Mouse (Mus musculus) myocyte (in vitro differentiated cells): Measurements from ENCODE around the gene Scaf11. TPM values are rescaled to one million over a fixed set of nuclear protein-coding genes. Genes with fewer than 3 reads are reported as not detected.
A peak's percentile ranks its signal among the peaks of the same experiment; 100 is the strongest.

Experiments used
- H3K27me3 ChIP-seq: one replicate; pipeline ENCODE4 v1.6.1; 2011; ENCODE audit not compliant: control insufficient read depth, insufficient read depth, insufficient read length
- H3K36me3 ChIP-seq: one replicate; pipeline ENCODE4 v1.6.1; 2011; ENCODE audit not compliant: control insufficient read depth, insufficient read depth
- H3K4me2 ChIP-seq: one replicate; pipeline ENCODE4 v1.6.1; 2011; ENCODE audit warnings: low read depth, control low read depth
- H3K4me3 ChIP-seq: one replicate; pipeline ENCODE4 v1.5.1; 2011; ENCODE audit warnings: mild to moderate bottlenecking, control low read depth, moderate library complexity
- H3K79me2 ChIP-seq: one replicate; pipeline ENCODE4 v1.6.1; 2011; ENCODE audit not compliant: control insufficient read depth, insufficient read depth
- H3ac ChIP-seq: one replicate; pipeline ENCODE4 v1.6.1; 2011; ENCODE audit not compliant: control insufficient read depth, insufficient read length
- CEBPB ChIP-seq: IDR thresholded peaks from 2 replicates; pipeline ENCODE4 v1.6.1; 2011; ENCODE audit warnings: mild to moderate bottlenecking, moderate library complexity; ENCODE audit not compliant: poor library complexity, insufficient read depth, severe bottlenecking
- E2F4 ChIP-seq: IDR thresholded peaks from one replicate; pipeline ENCODE4 v1.6.1; 2011; ENCODE audit warnings: mild to moderate bottlenecking, control low read depth, moderate library complexity; ENCODE audit not compliant: insufficient read depth
- MAX ChIP-seq: IDR thresholded peaks from one replicate; pipeline ENCODE4 v1.6.1; 2011; ENCODE audit warnings: low read depth, mild to moderate bottlenecking, control low read depth
- MYOD1 ChIP-seq, 3 experiments: IDR thresholded peaks; one replicate each; pipeline ENCODE4 v1.6.1; 2011; ENCODE audit warnings: control low read depth in 2 of 3, low read depth in 2 of 3, mild to moderate bottlenecking in 2 of 3, moderate library complexity in 1 of 3; ENCODE audit not compliant: insufficient read length in 2 of 3, control insufficient read depth in 1 of 3
- MYOG ChIP-seq, 3 experiments: IDR thresholded peaks; one replicate each; pipeline ENCODE4 v1.6.1; 2011; ENCODE audit warnings: control low read depth in 2 of 3, low read depth in 2 of 3, mild to moderate bottlenecking in 2 of 3; ENCODE audit not compliant: insufficient read length in 2 of 3, control insufficient read depth in 1 of 3, insufficient read depth in 1 of 3
- POLR2A ChIP-seq: IDR thresholded peaks from one replicate; pipeline ENCODE4 v1.6.1; 2011; ENCODE audit warnings: low read depth, mild to moderate bottlenecking, control low read depth, moderate library complexity; ENCODE audit not compliant: insufficient read length
- POLR2AphosphoS2 ChIP-seq: IDR thresholded peaks from one replicate; pipeline ENCODE4 v1.6.1; 2011; ENCODE audit warnings: low read depth, control low read depth; ENCODE audit not compliant: insufficient read length
- REST ChIP-seq: IDR thresholded peaks from one replicate; pipeline ENCODE4 v1.6.1; 2011; ENCODE audit warnings: mild to moderate bottlenecking, control low read depth, moderate library complexity; ENCODE audit not compliant: insufficient read depth, insufficient read length
- SRF ChIP-seq: IDR thresholded peaks from one replicate; pipeline ENCODE4 v1.6.1; 2011; ENCODE audit warnings: low read depth; ENCODE audit not compliant: control insufficient read depth, insufficient read length
- TCF12 ChIP-seq: IDR thresholded peaks from one replicate; pipeline ENCODE4 v1.6.1; 2011; ENCODE audit warnings: mild to moderate bottlenecking, control low read depth; ENCODE audit not compliant: poor library complexity, insufficient read depth, severe bottlenecking
- TCF3 ChIP-seq: IDR thresholded peaks from one replicate; pipeline ENCODE4 v1.6.1; 2011; ENCODE audit warnings: low read depth, control low read depth; ENCODE audit not compliant: insufficient read length
- USF1 ChIP-seq: IDR thresholded peaks from one replicate; pipeline ENCODE4 v1.6.1; 2011; ENCODE audit warnings: low read depth, mild to moderate bottlenecking, control low read depth, moderate library complexity
- polyA plus RNA-seq: library from polyadenylated mRNA; unstranded; fragments of >200 nt; fragmentation: generic; extraction: Trizol; gene quantifications from one replicate; pipeline ENCODE4 v1.2.1, GENCODE M21; 2012; ENCODE audit warnings: missing spikeins

Scaf11 gene
- polyA plus RNA-seq, 1 experiment = 21.6 TPM

GRCm38 (mm10) chr15:96373161-96373560 lies 87.5 kb downstream of the Scaf11 start:
- no peak overlapping the region for H3K4me3 ChIP-seq

DNA sequence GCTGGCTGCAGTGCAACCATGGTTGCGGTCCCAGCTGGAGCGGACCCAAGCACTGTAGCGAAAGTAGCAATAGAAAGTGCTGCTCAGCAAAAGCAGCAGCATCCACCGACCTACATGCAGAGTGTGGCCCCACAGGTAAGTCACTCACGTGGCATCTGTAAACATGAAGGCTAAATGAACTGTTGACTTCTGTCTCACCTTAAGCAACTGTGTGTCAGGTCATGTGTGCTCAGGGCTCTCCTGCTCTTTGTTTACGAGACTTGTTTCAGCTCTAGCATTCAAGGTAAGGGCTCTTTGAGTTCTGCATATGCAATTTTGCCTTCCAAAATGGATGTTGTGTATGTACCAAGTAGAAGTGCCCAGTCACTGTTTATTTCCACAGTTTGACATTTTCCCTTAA lies 88.0 kb downstream of the Scaf11 start:
- TF ChIP-seq REST (no peak), POLR2AphosphoS2 (peak; percentile 18)
- Histone ChIP-seq H3K27me3 (no peaks in the 10 kb centered on the region), H3K79me2 (peaks cover 7% of the 10 kb centered on the region), H3ac (no peak overlapping the region), H3K4me2 (no peak overlapping the region), H3K4me3 (no peak overlapping the region), H3K36me3 (peaks cover 52% of the 10 kb centered on the region)

More at GRCm38 (mm10) chr15:96373161-96373560, 87.5 kb downstream of the Scaf11 start:
- no peak overlapping the region for H3K4me2 ChIP-seq
- H3K27me3 ChIP-seq = no peaks in the 10 kb centered on the region
- no peak overlapping the region for H3ac ChIP-seq
- peaks cover 7% of the 10 kb centered on the region for H3K79me2 ChIP-seq
- peaks cover 48% of the 10 kb centered on the region for H3K36me3 ChIP-seq
- no peak for TF ChIP-seq MYOG (IDR thresholded peaks at IDR 0.05; ENCODE audit: control insufficient read depth in 1 of 3, insufficient read depth in 1 of 3, insufficient read length in 2 of 3, low read depth in 2 of 3)
- TF ChIP-seq MYOD1 (IDR thresholded peaks at IDR 0.05; ENCODE audit: control insufficient read depth in 1 of 3, insufficient read length in 2 of 3, low read depth in 2 of 3) = no peak
- no peak for TF ChIP-seq POLR2A
- no peak for TF ChIP-seq SRF
- TF ChIP-seq MAX = no peak
- no peak for TF ChIP-seq TCF12
- no peak for TF ChIP-seq USF1
- no peak for TF ChIP-seq POLR2AphosphoS2
- TF ChIP-seq E2F4 = no peak
- TF ChIP-seq CEBPB = no peak
- no peak for TF ChIP-seq TCF3
- no peak for TF ChIP-seq REST

DNA sequence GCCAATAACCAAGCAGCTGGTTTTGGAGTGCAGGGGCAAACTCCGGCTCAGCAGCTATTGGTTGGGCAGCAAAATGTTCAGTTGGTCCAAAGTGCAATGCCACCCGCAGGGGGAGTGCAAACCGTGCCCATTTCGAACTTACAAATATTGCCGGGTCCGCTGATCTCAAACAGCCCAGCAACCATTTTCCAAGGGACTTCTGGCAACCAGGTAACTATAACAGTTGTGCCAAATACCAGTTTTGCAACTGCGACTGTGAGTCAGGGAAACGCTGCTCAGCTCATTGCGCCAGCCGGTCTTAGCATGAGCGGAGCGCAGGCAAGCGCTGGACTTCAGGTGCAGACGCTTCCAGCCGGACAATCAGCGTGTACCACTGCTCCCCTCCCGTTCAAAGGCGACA lies 89.3 kb downstream of the Scaf11 start:
- no peak overlapping the region for H3ac ChIP-seq
- H3K36me3 ChIP-seq = peaks cover 52% of the 10 kb centered on the region
- H3K79me2 ChIP-seq = peaks cover 7% of the 10 kb centered on the region
- no peaks in the 10 kb centered on the region for H3K27me3 ChIP-seq
- TF ChIP-seq CEBPB (no peak), TCF12 (no peak), POLR2AphosphoS2 (no peak)
- no peak overlapping the region for H3K4me2 ChIP-seq
- H3K4me3 ChIP-seq = no peak overlapping the region

DNA sequence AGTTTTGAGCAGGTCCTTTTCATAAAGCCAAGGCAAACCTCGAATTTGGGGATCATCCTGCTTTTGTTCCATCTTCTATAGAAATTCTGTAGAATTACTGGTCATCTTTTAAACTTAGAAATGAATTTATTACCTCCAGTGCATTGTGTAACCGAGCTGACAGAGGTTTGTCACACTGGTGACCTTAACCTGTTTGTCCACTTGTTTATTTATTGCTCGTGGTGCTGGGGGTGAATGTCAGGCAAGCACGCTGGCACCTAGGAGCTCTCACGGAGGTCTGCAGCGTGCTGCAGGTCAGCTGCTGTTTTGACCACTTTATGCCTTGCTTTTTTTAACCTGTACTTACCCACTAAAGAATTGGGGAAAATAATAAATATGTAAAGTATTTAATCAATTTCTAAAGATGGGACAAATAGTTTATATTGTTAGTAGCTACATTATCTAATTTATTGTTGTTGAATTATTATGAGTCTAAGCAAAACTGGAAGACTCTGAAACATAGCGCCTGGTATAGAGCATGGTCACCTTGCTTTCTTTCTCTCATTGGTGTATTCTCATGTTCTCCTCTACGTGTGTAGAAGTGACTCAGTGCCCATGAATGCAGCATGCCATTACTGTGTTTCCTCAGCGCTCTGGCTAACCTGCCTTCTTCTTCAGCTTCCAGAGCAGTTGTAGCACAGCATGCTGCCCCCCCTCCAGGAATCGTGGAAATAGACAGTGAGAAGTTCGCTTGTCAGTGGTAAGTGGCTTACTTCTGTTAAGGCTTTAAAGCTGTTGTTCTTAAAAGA lies 94.3 kb downstream of the Scaf11 start:
- Histone ChIP-seq H3K4me3 (no peak overlapping the region), H3K36me3 (peaks cover 78% of the 10 kb centered on the region), H3K27me3 (no peaks in the 10 kb centered on the region), H3K4me2 (no peak overlapping the region), H3K79me2 (no peaks in the 10 kb centered on the region), H3ac (no peak overlapping the region)
- no peak for TF ChIP-seq MYOG (IDR thresholded peaks at IDR 0.05; ENCODE audit: control insufficient read depth in 1 of 3, insufficient read depth in 1 of 3, insufficient read length in 2 of 3, low read depth in 2 of 3)
- no peak for TF ChIP-seq CEBPB
- TF ChIP-seq USF1 = no peak
- TF ChIP-seq REST = no peak
- no peak for TF ChIP-seq POLR2AphosphoS2
- no peak for TF ChIP-seq MYOD1 (IDR thresholded peaks at IDR 0.05; ENCODE audit: control insufficient read depth in 1 of 3, insufficient read length in 2 of 3, low read depth in 2 of 3)

DNA sequence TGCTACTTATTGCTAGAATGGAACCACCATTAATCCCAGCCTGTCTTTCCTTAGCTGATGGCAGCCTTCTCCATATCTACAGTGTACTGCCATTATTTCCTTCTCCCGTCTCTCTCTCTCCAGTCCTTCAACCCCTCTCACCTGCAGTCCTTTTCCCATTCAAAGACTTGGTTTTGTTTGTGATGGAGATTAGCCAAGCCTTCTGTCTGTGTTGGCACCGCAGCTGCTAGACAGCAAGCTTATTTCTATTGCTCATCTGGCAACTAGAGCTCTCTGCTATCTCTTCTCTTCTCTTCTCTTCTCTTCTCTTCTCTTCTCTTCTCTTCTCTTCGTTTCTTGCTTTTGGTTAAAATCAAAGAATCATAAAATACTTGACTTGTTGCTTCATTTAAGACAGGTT lies 95.3 kb downstream of the Scaf11 start:
- Histone ChIP-seq H3K4me3 (no peak overlapping the region), H3K79me2 (no peaks in the 10 kb centered on the region)
- TF ChIP-seq USF1 (no peak), MYOG (IDR thresholded peaks at IDR 0.05; ENCODE audit: control insufficient read depth in 1 of 3, insufficient read depth in 1 of 3, insufficient read length in 2 of 3, low read depth in 2 of 3) (no peak), TCF3 (no peak), MAX (no peak), REST (no peak), TCF12 (no peak), POLR2A (no peak), POLR2AphosphoS2 (no peak), CEBPB (no peak), MYOD1 (IDR thresholded peaks at IDR 0.05; ENCODE audit: control insufficient read depth in 1 of 3, insufficient read length in 2 of 3, low read depth in 2 of 3) (no peak), SRF (no peak), E2F4 (no peak)

More for the DNA sequence above, 95.3 kb downstream of the Scaf11 start:
- Histone ChIP-seq H3K36me3 (peaks cover 77% of the 10 kb centered on the region), H3K4me2 (no peak overlapping the region), H3K27me3 (no peaks in the 10 kb centered on the region), H3ac (no peak overlapping the region)

Other genes with a start within 250 kb of the Scaf11 start
- 9.3 TPM for gene Arid2, start 173.3 kb downstream of the Scaf11 start, polyA plus RNA-seq
- gene Slc38a1, start 182.1 kb upstream of the Scaf11 start, polyA plus RNA-seq = 28.5 TPM
- 95.0 TPM for gene Slc38a2, start 238.9 kb upstream of the Scaf11 start, polyA plus RNA-seq